Mouse (Mus musculus): Measurements from ENCODE around the gene Wwox. TPM values are rescaled to one million over a fixed set of nuclear protein-coding genes. Genes with fewer than 3 reads are reported as not detected.
A peak's percentile ranks its signal among the peaks of the same experiment; 100 is the strongest.

Wwox gene
- polyA plus RNA-seq, 1 experiment from 2014 or later: 12.9 TPM

DNA sequence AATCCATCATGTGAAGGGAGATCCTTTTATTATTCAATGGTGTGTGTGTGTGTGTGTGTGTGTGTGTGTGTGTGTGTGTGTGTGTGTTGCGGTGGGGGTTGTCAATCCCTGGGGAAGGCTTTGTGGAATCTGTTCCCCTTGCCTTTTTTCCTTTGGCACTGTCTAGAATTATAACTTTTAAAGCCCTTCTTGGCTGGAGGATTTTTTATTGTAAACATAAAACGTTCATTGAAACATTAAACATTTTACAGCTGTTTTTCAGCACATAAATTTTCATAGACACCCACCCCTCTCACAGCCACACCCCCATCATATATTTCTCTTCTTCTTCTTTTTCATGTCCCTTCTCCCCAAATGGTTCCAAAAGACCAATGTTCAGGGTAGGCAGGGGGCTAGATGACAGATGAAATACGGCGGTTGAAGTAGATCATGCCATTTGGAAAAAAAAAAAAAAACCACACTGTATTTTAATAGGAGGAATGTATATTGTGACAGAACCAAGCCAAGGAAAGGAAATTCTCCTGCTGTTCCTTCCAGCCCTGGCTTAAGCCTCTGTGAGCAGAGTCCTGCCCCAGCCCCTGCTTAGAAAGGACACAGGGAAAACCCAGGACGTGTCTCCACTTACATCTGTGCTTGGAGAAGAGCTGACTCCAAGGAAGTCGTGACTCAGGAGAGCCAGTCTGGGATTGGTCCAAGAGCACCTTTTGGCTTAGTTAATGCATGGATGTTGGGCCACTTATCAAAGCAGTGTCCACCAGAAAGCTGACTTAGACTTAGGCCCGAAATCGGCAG lies 517.1 kb downstream of the Wwox start:
- Histone ChIP-seq H3K4me2 (ENCODE audit: low read length) (no peak overlapping the region), H3K27me3 (ENCODE audit: control insufficient read depth, insufficient read depth, low read length) (no peaks in the 10 kb centered on the region), H3K27ac (replicated peaks; ENCODE audit: low read depth, low read length) (no peak overlapping the region), H3K9me3 (ENCODE audit: control insufficient read depth, low read length) (no peaks in the 10 kb centered on the region), H3K4me1 (ENCODE audit: control insufficient read depth, insufficient read depth, low read length) (no peaks in the 10 kb centered on the region), H3K9ac (replicated peaks; ENCODE audit: low read length) (no peak overlapping the region), H3K36me3 (ENCODE audit: control insufficient read depth, insufficient read depth, low read length) (no peaks in the 10 kb centered on the region), H3K4me3 (replicated peaks; ENCODE audit: low read depth, low read length) (no peak overlapping the region)
- DNase-seq (no peak), ATAC-seq (ENCODE audit: low FRiP score, low TSS enrichment) (no peak)
- WGBS: 80% methylated on average over 8 of the region's 8 CpGs

DNA sequence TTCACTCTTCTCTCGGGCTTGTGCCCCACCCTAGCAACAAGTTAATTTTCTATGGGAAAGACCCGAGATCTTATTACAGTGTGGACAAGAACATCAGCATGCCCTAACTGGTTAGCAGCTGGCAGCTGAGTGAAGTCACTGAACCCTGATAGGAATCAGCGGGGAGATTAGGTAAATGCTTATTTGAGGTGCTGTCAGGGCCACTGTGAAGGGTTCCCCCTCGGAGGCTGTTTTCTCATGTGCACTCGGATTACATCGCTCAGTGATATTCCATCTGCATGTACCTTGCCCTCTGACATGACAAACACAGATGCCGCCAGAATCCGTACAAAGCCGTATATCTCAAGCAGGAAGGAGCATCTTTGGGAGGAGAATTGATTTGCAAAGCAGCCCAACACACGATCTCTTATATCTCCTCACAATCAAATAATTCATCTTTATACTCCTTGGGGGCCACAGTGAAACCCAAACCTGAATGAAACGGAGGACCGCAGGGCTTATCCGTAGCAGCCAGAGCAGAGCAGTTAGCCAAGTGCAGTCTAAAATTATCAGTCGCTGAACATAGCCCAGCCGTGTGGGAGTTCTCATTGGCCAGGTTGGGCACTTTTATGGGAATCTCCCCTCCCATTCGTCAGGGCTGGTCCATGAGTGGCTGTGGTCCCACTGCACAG lies 519.1 kb downstream of the Wwox start:
- no peak for ATAC-seq (ENCODE audit: low FRiP score, low TSS enrichment)
- Histone ChIP-seq H3K36me3 (ENCODE audit: control insufficient read depth, insufficient read depth, low read length) (no peaks in the 10 kb centered on the region), H3K27me3 (ENCODE audit: control insufficient read depth, insufficient read depth, low read length) (no peaks in the 10 kb centered on the region), H3K4me1 (ENCODE audit: control insufficient read depth, insufficient read depth, low read length) (no peaks in the 10 kb centered on the region), H3K4me2 (ENCODE audit: low read length) (no peak overlapping the region), H3K4me3 (replicated peaks; ENCODE audit: low read depth, low read length) (no peak overlapping the region), H3K9ac (replicated peaks; ENCODE audit: low read length) (no peak overlapping the region), H3K27ac (replicated peaks; ENCODE audit: low read depth, low read length) (no peak overlapping the region), H3K9me3 (ENCODE audit: control insufficient read depth, low read length) (no peaks in the 10 kb centered on the region)
- no peak for DNase-seq
- 74% methylated on average over 16 of the region's 16 CpGs for WGBS

DNA sequence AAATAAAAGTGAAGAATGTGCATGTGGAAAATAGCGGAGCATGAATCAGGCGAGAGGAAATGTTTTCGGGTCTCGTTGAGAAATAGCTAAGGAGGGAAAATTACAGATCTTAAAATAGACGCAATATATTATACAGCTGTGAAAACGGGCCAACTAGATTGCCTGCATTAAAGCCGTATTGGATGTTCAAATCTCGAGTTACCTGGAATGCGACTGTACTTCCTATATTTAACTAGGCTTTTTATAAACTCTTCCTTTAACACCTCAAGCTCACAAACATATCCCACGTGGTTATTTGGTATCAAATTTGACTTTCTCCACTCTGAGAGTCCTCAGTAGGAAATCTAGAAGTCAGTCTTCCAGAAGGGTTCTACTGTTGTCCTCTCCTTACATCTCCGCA lies 520.0 kb downstream of the Wwox start:
- Histone ChIP-seq H3K4me2 (ENCODE audit: low read length) (no peak overlapping the region), H3K27me3 (ENCODE audit: control insufficient read depth, insufficient read depth, low read length) (no peaks in the 10 kb centered on the region), H3K27ac (replicated peaks; ENCODE audit: low read depth, low read length) (no peak overlapping the region), H3K4me3 (replicated peaks; ENCODE audit: low read depth, low read length) (no peak overlapping the region), H3K36me3 (ENCODE audit: control insufficient read depth, insufficient read depth, low read length) (no peaks in the 10 kb centered on the region), H3K9me3 (ENCODE audit: control insufficient read depth, low read length) (no peaks in the 10 kb centered on the region), H3K4me1 (ENCODE audit: control insufficient read depth, insufficient read depth, low read length) (no peaks in the 10 kb centered on the region), H3K9ac (replicated peaks; ENCODE audit: low read length) (no peak overlapping the region)
- no peak for ATAC-seq (ENCODE audit: low FRiP score, low TSS enrichment)
- WGBS: 92% methylated on average over 11 of the region's 11 CpGs
- DNase-seq: no peak

DNA sequence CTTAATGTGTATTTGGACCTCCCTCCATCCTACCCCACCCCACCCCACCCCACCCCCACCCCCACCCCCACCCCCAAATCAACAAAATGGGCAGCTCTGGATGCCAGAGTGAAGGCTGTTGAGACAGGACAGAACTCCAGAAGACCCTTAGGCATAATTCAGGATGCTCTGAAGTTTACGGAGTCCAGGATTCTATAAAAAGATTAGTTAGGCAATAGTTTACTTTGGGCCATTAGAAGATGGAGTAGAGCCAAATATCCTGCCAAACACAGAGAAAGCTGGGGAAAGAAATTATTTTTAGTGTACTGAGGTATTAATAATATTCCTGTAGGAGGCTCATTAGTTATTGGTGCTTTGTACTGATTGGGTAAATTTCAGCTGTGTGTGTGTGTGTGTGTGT lies 523.0 kb downstream of the Wwox start:
- ATAC-seq (ENCODE audit: low FRiP score, low TSS enrichment) (no peak), DNase-seq (no peak)
- Histone ChIP-seq H3K27ac (replicated peaks; ENCODE audit: low read depth, low read length) (no peak overlapping the region), H3K4me3 (replicated peaks; ENCODE audit: low read depth, low read length) (no peak overlapping the region), H3K9me3 (ENCODE audit: control insufficient read depth, low read length) (no peaks in the 10 kb centered on the region), H3K9ac (replicated peaks; ENCODE audit: low read length) (no peak overlapping the region), H3K4me1 (ENCODE audit: control insufficient read depth, insufficient read depth, low read length) (no peaks in the 10 kb centered on the region), H3K36me3 (ENCODE audit: control insufficient read depth, insufficient read depth, low read length) (no peaks in the 10 kb centered on the region), H3K27me3 (ENCODE audit: control insufficient read depth, insufficient read depth, low read length) (no peaks in the 10 kb centered on the region), H3K4me2 (ENCODE audit: low read length) (no peak overlapping the region)
- 97% methylated on average over 1 of the region's 1 CpGs for WGBS

DNA sequence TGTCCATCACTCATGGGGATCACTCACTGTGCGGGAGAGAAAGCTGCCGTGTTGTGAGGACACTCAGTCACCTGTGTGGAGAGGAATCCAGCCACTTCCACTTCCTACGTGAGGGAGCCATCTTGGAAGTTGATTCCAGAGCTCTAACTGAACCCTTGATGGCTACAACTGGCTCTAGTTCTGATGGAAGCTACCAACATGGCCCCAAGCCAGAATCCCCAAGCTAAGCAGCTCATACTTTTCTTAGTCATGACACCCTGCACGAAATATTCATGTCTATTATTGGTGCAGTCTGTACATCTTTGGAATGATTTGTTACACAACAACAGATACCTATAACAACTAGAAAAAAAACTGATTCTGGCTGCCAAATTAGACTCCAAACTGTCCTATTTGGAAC lies 523.8 kb downstream of the Wwox start:
- no peak overlapping the region for H3K9ac ChIP-seq (replicated peaks; ENCODE audit: low read length)
- no peaks in the 10 kb centered on the region for H3K36me3 ChIP-seq (ENCODE audit: control insufficient read depth, insufficient read depth, low read length)
- 88% methylated on average over 4 of the region's 4 CpGs for WGBS
- ATAC-seq (ENCODE audit: low FRiP score, low TSS enrichment) (no peak), DNase-seq (no peak)
- H3K27me3 ChIP-seq (ENCODE audit: control insufficient read depth, insufficient read depth, low read length): no peaks in the 10 kb centered on the region
- no peaks in the 10 kb centered on the region for H3K4me1 ChIP-seq (ENCODE audit: control insufficient read depth, insufficient read depth, low read length)
- no peak overlapping the region for H3K4me3 ChIP-seq (replicated peaks; ENCODE audit: low read depth, low read length)
- no peak overlapping the region for H3K27ac ChIP-seq (replicated peaks; ENCODE audit: low read depth, low read length)
- no peaks in the 10 kb centered on the region for H3K9me3 ChIP-seq (ENCODE audit: control insufficient read depth, low read length)
- H3K4me2 ChIP-seq (ENCODE audit: low read length): no peak overlapping the region

DNA sequence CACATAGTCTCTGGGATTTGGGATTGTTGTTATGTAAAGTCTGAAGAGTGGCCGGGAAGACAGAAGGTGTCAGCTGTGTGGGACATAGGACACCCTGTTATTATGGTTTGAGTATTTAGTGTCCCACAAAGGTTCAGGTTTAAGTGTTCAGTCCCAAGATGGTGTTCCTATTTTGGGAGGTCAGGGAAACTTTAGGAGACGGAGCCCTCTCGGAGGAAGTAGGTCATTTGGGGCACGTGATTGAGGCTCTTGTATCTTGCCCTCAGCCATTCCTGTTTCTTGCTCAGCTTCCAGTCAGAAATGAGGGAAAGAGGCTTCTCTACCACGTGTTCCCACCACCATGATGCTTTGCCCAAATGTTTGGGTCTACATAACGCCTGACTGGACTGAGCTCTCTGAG lies 524.8 kb downstream of the Wwox start:
- H3K4me2 ChIP-seq (ENCODE audit: low read length): no peak overlapping the region
- no peaks in the 10 kb centered on the region for H3K27me3 ChIP-seq (ENCODE audit: control insufficient read depth, insufficient read depth, low read length)
- 94% methylated on average over 6 of the region's 6 CpGs for WGBS
- ATAC-seq (ENCODE audit: low FRiP score, low TSS enrichment) (no peak), DNase-seq (no peak)
- H3K9me3 ChIP-seq (ENCODE audit: control insufficient read depth, low read length): no peaks in the 10 kb centered on the region
- H3K36me3 ChIP-seq (ENCODE audit: control insufficient read depth, insufficient read depth, low read length): no peaks in the 10 kb centered on the region
- H3K4me3 ChIP-seq (replicated peaks; ENCODE audit: low read depth, low read length): no peak overlapping the region
- no peak overlapping the region for H3K27ac ChIP-seq (replicated peaks; ENCODE audit: low read depth, low read length)
- H3K4me1 ChIP-seq (ENCODE audit: control insufficient read depth, insufficient read depth, low read length): no peaks in the 10 kb centered on the region
- no peak overlapping the region for H3K9ac ChIP-seq (replicated peaks; ENCODE audit: low read length)

DNA sequence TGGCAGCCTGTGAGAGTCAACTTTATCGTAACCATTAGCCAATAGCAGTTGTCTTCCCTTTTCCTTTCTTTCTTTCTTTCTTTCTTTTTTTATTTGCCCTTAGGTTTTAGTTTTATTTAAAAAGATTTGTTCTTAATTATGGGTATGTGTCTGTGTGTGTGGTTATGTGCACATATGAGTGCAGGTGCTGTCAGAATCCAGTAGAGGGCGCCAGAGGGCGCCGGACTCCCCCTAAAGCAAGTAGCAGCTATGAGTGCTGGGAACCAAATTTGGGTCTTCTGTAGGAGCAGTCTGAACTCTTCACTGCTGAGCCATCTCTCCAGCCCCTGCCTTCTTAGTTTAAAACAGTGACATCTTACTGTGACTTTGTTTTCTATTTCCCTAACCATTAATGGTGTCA lies 529.4 kb downstream of the Wwox start:
- DNase-seq (no peak), ATAC-seq (ENCODE audit: low FRiP score, low TSS enrichment) (no peak)
- Histone ChIP-seq H3K4me1 (ENCODE audit: control insufficient read depth, insufficient read depth, low read length) (0 out of 2 replicates have a peak, but pooled peaks cover 4% of the 10 kb centered on the region), H3K9ac (replicated peaks; ENCODE audit: low read length) (no peak overlapping the region), H3K36me3 (ENCODE audit: control insufficient read depth, insufficient read depth, low read length) (no peaks in the 10 kb centered on the region), H3K4me3 (replicated peaks; ENCODE audit: low read depth, low read length) (no peak overlapping the region), H3K27ac (replicated peaks; ENCODE audit: low read depth, low read length) (no peak overlapping the region), H3K4me2 (ENCODE audit: low read length) (no peak overlapping the region), H3K9me3 (ENCODE audit: control insufficient read depth, low read length) (no peaks in the 10 kb centered on the region), H3K27me3 (ENCODE audit: control insufficient read depth, insufficient read depth, low read length) (no peaks in the 10 kb centered on the region)
- 80% methylated on average over 4 of the region's 4 CpGs for WGBS

DNA sequence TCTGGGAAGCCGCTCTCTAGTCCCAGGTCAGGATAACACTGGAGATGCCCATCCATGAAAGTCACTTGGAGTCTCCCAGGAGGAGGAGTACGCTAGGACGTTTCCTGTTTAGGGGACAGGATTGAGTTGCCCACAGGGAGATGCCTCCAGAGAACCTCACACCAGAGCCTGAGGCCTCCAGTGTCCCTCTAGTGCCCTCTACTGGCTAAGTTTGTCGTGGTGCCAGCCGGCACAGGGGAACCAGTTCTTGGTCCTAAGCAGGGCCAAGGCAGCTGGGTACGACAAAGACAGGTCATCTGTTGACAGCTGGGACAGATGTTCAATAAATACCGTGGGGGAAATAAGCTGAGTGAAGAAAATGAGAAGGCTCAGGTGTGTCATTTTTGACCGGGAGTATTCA lies 531.9 kb downstream of the Wwox start:
- DNase-seq (peak; percentile 81), ATAC-seq (ENCODE audit: low FRiP score, low TSS enrichment) (no peak)
- Histone ChIP-seq H3K27ac (replicated peaks; ENCODE audit: low read depth, low read length) (no peak overlapping the region), H3K9ac (replicated peaks; ENCODE audit: low read length) (no peak overlapping the region), H3K9me3 (ENCODE audit: control insufficient read depth, low read length) (no peaks in the 10 kb centered on the region), H3K36me3 (ENCODE audit: control insufficient read depth, insufficient read depth, low read length) (no peaks in the 10 kb centered on the region), H3K27me3 (ENCODE audit: control insufficient read depth, insufficient read depth, low read length) (no peaks in the 10 kb centered on the region), H3K4me1 (ENCODE audit: control insufficient read depth, insufficient read depth, low read length) (0 out of 2 replicates have a peak, but pooled peaks cover 4% of the 10 kb centered on the region), H3K4me3 (replicated peaks; ENCODE audit: low read depth, low read length) (no peak overlapping the region), H3K4me2 (ENCODE audit: low read length) (no peak overlapping the region)
- WGBS: 41% methylated on average over 8 of the region's 8 CpGs

DNA sequence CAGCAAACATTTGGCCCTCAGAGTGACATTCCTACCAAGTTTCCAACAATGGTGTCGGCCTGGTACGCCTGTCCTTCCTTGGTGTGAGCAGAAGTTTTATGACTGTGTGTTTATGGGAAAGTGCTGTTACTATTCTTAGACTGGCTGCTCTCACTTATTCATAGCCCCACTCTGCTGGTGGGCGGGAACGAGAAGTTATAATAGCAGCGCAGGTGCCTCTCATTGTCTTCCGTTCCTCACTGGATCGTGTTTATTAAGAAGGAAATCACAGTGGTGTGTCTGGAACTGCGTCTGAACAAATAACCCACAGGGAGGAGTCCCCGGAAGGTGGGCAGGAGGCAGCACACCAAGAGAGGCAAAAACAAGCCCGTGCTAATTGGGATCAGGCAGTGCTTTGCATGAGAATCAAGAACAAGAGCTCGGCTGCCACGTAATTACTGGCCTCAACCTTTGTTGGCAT lies 533.6 kb downstream of the Wwox start:
- Histone ChIP-seq H3K4me1 (ENCODE audit: control insufficient read depth, insufficient read depth, low read length) (0 out of 2 replicates have a peak, but pooled peaks cover 4% of the 10 kb centered on the region), H3K4me3 (replicated peaks; ENCODE audit: low read depth, low read length) (no peak overlapping the region), H3K36me3 (ENCODE audit: control insufficient read depth, insufficient read depth, low read length) (no peaks in the 10 kb centered on the region), H3K4me2 (ENCODE audit: low read length) (no peak overlapping the region), H3K27ac (replicated peaks; ENCODE audit: low read depth, low read length) (no peak overlapping the region), H3K27me3 (ENCODE audit: control insufficient read depth, insufficient read depth, low read length) (no peaks in the 10 kb centered on the region), H3K9me3 (ENCODE audit: control insufficient read depth, low read length) (no peaks in the 10 kb centered on the region), H3K9ac (replicated peaks; ENCODE audit: low read length) (no peak overlapping the region)
- DNase-seq (peak; percentile 13), ATAC-seq (ENCODE audit: low FRiP score, low TSS enrichment) (no peak)
- 38% methylated on average over 12 of the region's 12 CpGs for WGBS
